Mouse (Mus musculus) ES-Bruce4 (cell line): ENCODE results near the gene Wdtc1.

Experiments used
- CTCF ChIP-seq: IDR thresholded peaks from one replicate; pipeline ENCODE4 v1.8.1; 2011; ENCODE audit warnings: low read depth, low read length
- POLR2A ChIP-seq: IDR thresholded peaks from one replicate; pipeline ENCODE4 v1.8.1; 2011; ENCODE audit warnings: low read length; ENCODE audit not compliant: insufficient read depth

GRCm38 (mm10) chr4:133242710-133243109, 110.6 kb downstream of the Wdtc1 start:
- TF ChIP-seq CTCF (no peak), POLR2A (no peak)
